22 mouse cellular contexts compared by ENCODE assay signal in genomic region chr2:21018535-21018934, GRCm38 (mm10). TPM values are rescaled to one million over a fixed set of nuclear protein-coding genes. Genes with fewer than 3 reads are reported as not detected.
A peak's percentile ranks its signal among the peaks of the same experiment; 100 is the strongest.
DNase-seq lines count a peak whose midpoint lies in the region; ATAC-seq and TF ChIP-seq lines count a peak whose summit lies in the region.
"Had no signal": no experiment of that assay in that cellular context is flagged by ENCODE, and none has a peak within 500 bp of the region (broad histone marks: within the 10 kb centered on the region; RNA-seq: fewer than 3 reads in every experiment).

No protein-coding gene starts in this region.

- no peak for ATAC-seq in liver, postnatal 0 days
- no peak for ATAC-seq in liver, embryonic 12.5 days
- ATAC-seq in megakaryocyte progenitor cell, adult 5-6 weeks (replicated peaks; ENCODE audit: poor library complexity): peak; percentile 68
- ATAC-seq in forebrain, postnatal 0 days: no peak
- ATAC-seq: CD4-positive, CD25-positive, alpha-beta regulatory T cell, adult 4 months; forebrain, embryonic 13.5 days; forebrain, embryonic 15.5 days; Patski had no signal

- no peaks in the 10 kb centered on the region for H3K36me3 ChIP-seq in liver, postnatal 0 days (replicated peaks; ENCODE audit: insufficient read depth, low read length)
- no peaks in the 10 kb centered on the region for H3K36me3 ChIP-seq in liver, embryonic 12.5 days
- H3K36me3 ChIP-seq in forebrain, postnatal 0 days (ENCODE audit: insufficient read depth): no peaks in the 10 kb centered on the region
- H3K36me3 ChIP-seq: embryonic facial prominence, embryonic 10.5 days; embryonic facial prominence, embryonic 12.5 days; forebrain, embryonic 15.5 days; G1E had no signal

- WGBS in liver, postnatal 0 days (ENCODE audit: insufficient replicate concordance): 43% methylated on average over 1 of the region's 1 CpGs
- WGBS in liver, embryonic 12.5 days (ENCODE audit: insufficient replicate concordance): 45% methylated on average over 1 of the region's 1 CpGs
- WGBS in forebrain, postnatal 0 days: 81% methylated on average over 1 of the region's 1 CpGs

- no peak overlapping the region for H3K4me3 ChIP-seq in liver, postnatal 0 days (ENCODE audit: low read depth, low read length)
- no peak overlapping the region for H3K4me3 ChIP-seq in liver, embryonic 12.5 days
- H3K4me3 ChIP-seq in forebrain, postnatal 0 days (ENCODE audit: low read depth, low read length): no peak overlapping the region
- H3K4me3 ChIP-seq: embryonic facial prominence, embryonic 10.5 days; embryonic facial prominence, embryonic 12.5 days; forebrain, embryonic 13.5 days; forebrain, embryonic 15.5 days had no signal

- no peak for TF ChIP-seq CTCF in liver, postnatal 0 days (IDR thresholded peaks at IDR 0.05; ENCODE audit: low read depth)
- no peak for TF ChIP-seq CTCF in forebrain, postnatal 0 days (IDR thresholded peaks at IDR 0.05; ENCODE audit: low read depth)

- H3K9me3 ChIP-seq in liver, postnatal 0 days (ENCODE audit: low read length): no peaks in the 10 kb centered on the region
- no peaks in the 10 kb centered on the region for H3K9me3 ChIP-seq in liver, embryonic 12.5 days (replicated peaks)
- H3K9me3 ChIP-seq in forebrain, postnatal 0 days (ENCODE audit: low read length): no peaks in the 10 kb centered on the region
- H3K9me3 ChIP-seq: embryonic facial prominence, embryonic 10.5 days; embryonic facial prominence, embryonic 12.5 days; forebrain, embryonic 13.5 days; forebrain, embryonic 15.5 days; G1E had no signal

- no peak overlapping the region for H3K4me2 ChIP-seq in liver, postnatal 0 days (ENCODE audit: low read depth, low read length)
- no peak overlapping the region for H3K4me2 ChIP-seq in liver, embryonic 12.5 days
- no peak overlapping the region for H3K4me2 ChIP-seq in forebrain, postnatal 0 days (ENCODE audit: low read depth)
- H3K4me2 ChIP-seq: embryonic facial prominence, embryonic 12.5 days; forebrain, embryonic 13.5 days; forebrain, embryonic 15.5 days had no signal

- H3K9ac ChIP-seq in liver, postnatal 0 days (replicated peaks): no peak overlapping the region
- no peak overlapping the region for H3K9ac ChIP-seq in liver, embryonic 12.5 days
- H3K9ac ChIP-seq in forebrain, postnatal 0 days: no peak overlapping the region
- H3K9ac ChIP-seq: embryonic facial prominence, embryonic 12.5 days; forebrain, embryonic 13.5 days; forebrain, embryonic 15.5 days had no signal

- intact Hi-C loops in left cerebral cortex, postnatal 10 days (cut with DNase I): no loop called here

- H3K27ac ChIP-seq in liver, postnatal 0 days (ENCODE audit: low read depth): no peak overlapping the region
- H3K27ac ChIP-seq in liver, embryonic 12.5 days: no peak overlapping the region
- no peak overlapping the region for H3K27ac ChIP-seq in forebrain, postnatal 0 days (ENCODE audit: low read depth, low read length)
- H3K27ac ChIP-seq: embryonic facial prominence, embryonic 10.5 days; embryonic facial prominence, embryonic 12.5 days; forebrain, embryonic 13.5 days; forebrain, embryonic 15.5 days had no signal

- no peak for DNase-seq in liver, postnatal 0 days
- DNase-seq in left cerebral cortex, postnatal 10 days (ENCODE audit: extremely low spot score in 1 of 2, low spot score in 2 of 2): no peak
- DNase-seq in forebrain, postnatal 0 days: no peak
- DNase-seq: adrenal gland, adult 2 months; adrenal gland, postnatal 14 days; adrenal gland, postnatal 36 days; B cell, adult 2 months; cerebellum, adult 11-12 months; cerebellum, adult 2 months; cerebellum, adult 9-10 months; cerebellum, postnatal 10 days; cerebellum, postnatal 25 days had no signal

- H3K27me3 ChIP-seq in liver, postnatal 0 days (ENCODE audit: insufficient read depth, low read length): no peaks in the 10 kb centered on the region
- no peaks in the 10 kb centered on the region for H3K27me3 ChIP-seq in liver, embryonic 12.5 days (replicated peaks)
- no peaks in the 10 kb centered on the region for H3K27me3 ChIP-seq in forebrain, postnatal 0 days (ENCODE audit: insufficient read depth, low read length)
- H3K27me3 ChIP-seq: CH12.LX; embryonic facial prominence, embryonic 12.5 days; forebrain, embryonic 13.5 days; forebrain, embryonic 15.5 days; Patski had no signal

- TF ChIP-seq EP300 in liver, postnatal 0 days (IDR thresholded peaks at IDR 0.05; ENCODE audit: low read depth): peak; percentile 29; the same call in 1 of the 2 replicates

- no peaks in the 10 kb centered on the region for H3K4me1 ChIP-seq in liver, postnatal 0 days (ENCODE audit: insufficient read depth)
- H3K4me1 ChIP-seq in liver, embryonic 12.5 days: no peaks in the 10 kb centered on the region
- no peaks in the 10 kb centered on the region for H3K4me1 ChIP-seq in forebrain, postnatal 0 days (ENCODE audit: insufficient read depth)
- H3K4me1 ChIP-seq: embryonic facial prominence, embryonic 10.5 days; embryonic facial prominence, embryonic 12.5 days; forebrain, embryonic 13.5 days; forebrain, embryonic 15.5 days had no signal

RNA-seq across cellular contexts. Expression of gene Arhgap21, which starts 49.9 kb away (rescaled TPM):
- 4.5 and 5.5 TPM in 2 replicates for polyA plus RNA-seq in liver, postnatal 0 days (2015; fragmentation: Nextera tagmentation; extraction: Ambion mirVana)
- 10.9 and 12.4 TPM in 2 replicates for polyA plus RNA-seq in liver, embryonic 12.5 days (2016; fragmentation: Nextera tagmentation; extraction: Ambion mirVana)
- 34.4 and 37.6 TPM in 2 replicates for total RNA-seq in megakaryocyte progenitor cell, adult 5-6 weeks (2015)
- 15.3 and 28.7 TPM in 2 replicates for total RNA-seq in megakaryocyte progenitor cell, adult 5-6 weeks (2017)
- 100 to 1,000 TPM; 204 to 212 TPM for total RNA-seq in left cerebral cortex, postnatal 10 days (2021)
- total RNA-seq in forebrain, postnatal 0 days (2014; rRNA removed): 94.7 and 99.1 TPM in 2 replicates
- polyA plus RNA-seq in forebrain, postnatal 0 days (2015; fragmentation: Nextera tagmentation; extraction: Ambion mirVana): 18.2 and 24.9 TPM in 2 replicates
